ENCODE assay signal across 9 mouse cellular contexts in genomic region chr14:25519656-25520055, GRCm38 (mm10).
DNase-seq lines count a peak whose midpoint lies in the region; ATAC-seq lines count a peak whose summit lies in the region.
"Had no signal": no experiment of that assay in that cellular context is flagged by ENCODE, and none has a peak within 500 bp of the region (broad histone marks: within the 10 kb centered on the region; RNA-seq: fewer than 3 reads in every experiment).

No protein-coding gene starts in this region.

- H3K36me3 ChIP-seq in neural tube, embryonic 15.5 days, result no peaks in the 10 kb centered on the region

- WGBS in neural tube, embryonic 15.5 days, result 51% methylated on average over 4 of the region's 4 CpGs

- H3K4me1 ChIP-seq in neural tube, embryonic 15.5 days, result peaks cover 84% of the 10 kb centered on the region

- no peaks in the 10 kb centered on the region for H3K9me3 ChIP-seq in neural tube, embryonic 15.5 days (replicated peaks)

- peak; percentile 37 for DNase-seq in right cerebral cortex, adult 18-20 months
- no peak for DNase-seq in right cerebral cortex, postnatal 14 days
- DNase-seq in cerebellum, adult 18-20 months, result peak; percentile 90 to 96
- DNase-seq in heart, adult 11 months, result peak; percentile 99
- DNase-seq in kidney, postnatal 36 days, result peak; percentile 72 to 73
- no peak for DNase-seq in B cell, adult 2 months
- DNase-seq in testis, postnatal 14 days (ENCODE audit: low spot score), result no peak

- no peaks in the 10 kb centered on the region for H3K27me3 ChIP-seq in neural tube, embryonic 15.5 days (replicated peaks)

- 0 out of 2 replicates have a peak overlapping the region, but pooled peaks have one; percentile 7 for H3K27ac ChIP-seq in neural tube, embryonic 15.5 days (replicated peaks)
- H3K27ac ChIP-seq: liver, embryonic 14.5 days had no signal

- no peak for ATAC-seq in neural tube, embryonic 15.5 days (ENCODE audit: low FRiP score)

- H3K4me3 ChIP-seq in neural tube, embryonic 15.5 days (replicated peaks), result no peak overlapping the region

- no peak overlapping the region for H3K9ac ChIP-seq in neural tube, embryonic 15.5 days (replicated peaks)
- H3K9ac ChIP-seq: liver, embryonic 14.5 days had no signal

- no peak overlapping the region for H3K4me2 ChIP-seq in neural tube, embryonic 15.5 days

Comparison
In these comparisons a context has a peak if more than half of its experiments do, and no peak if none do; other contexts are left out.
1. DNase-seq: peak in right cerebral cortex, adult 18-20 months (single experiment), cerebellum, adult 18-20 months (2 of 2), heart, adult 11 months (single experiment) and kidney, postnatal 36 days (2 of 2); none in right cerebral cortex, postnatal 14 days (single experiment), B cell, adult 2 months (0 of 2) and testis, postnatal 14 days (single experiment).